Mouse (Mus musculus) CH12.LX (cell line): ENCODE data around the gene Mettl17. TPM values are rescaled to one million over a fixed set of nuclear protein-coding genes. Genes with fewer than 3 reads are reported as not detected.

Experiments
- DNase-seq: peaks from one replicate; pipeline ENCODE4 v3.0.0-alpha.2; 2013; ENCODE audit errors: extremely low read depth
- H3K27ac ChIP-seq: 2 replicates; pipeline ENCODE4 v1.5.1; 2012; ENCODE audit warnings: low read depth, mild to moderate bottlenecking, control low read depth, moderate library complexity; ENCODE audit not compliant: insufficient read depth
- H3K27me3 ChIP-seq: replicated peaks from 2 replicates; pipeline ENCODE3; 2012; ENCODE audit warnings: inconsistent platforms
- H3K36me3 ChIP-seq, 2 experiments: replicated peaks in 1 of 2; 2 replicates each; pipeline versions ENCODE3 to v1.6.1; 2012; ENCODE audit warnings: inconsistent platforms in 1 of 2, low read length in 1 of 2, mild to moderate bottlenecking in 1 of 2, mixed read lengths in 1 of 2, moderate library complexity in 1 of 2; ENCODE audit not compliant: control insufficient read depth in 1 of 2, insufficient read depth in 1 of 2
- H3K4me1 ChIP-seq, 2 experiments: 2 replicates each; pipeline ENCODE4 v1.6.1; 2012; ENCODE audit warnings: inconsistent platforms in 1 of 2, moderate library complexity in 1 of 2; ENCODE audit not compliant: insufficient read depth in 2 of 2, control insufficient read depth in 1 of 2
- H3K4me2 ChIP-seq: 2 replicates; pipeline ENCODE4 v1.6.1; 2012; ENCODE audit warnings: low read depth, mild to moderate bottlenecking, control low read depth; ENCODE audit not compliant: poor library complexity, insufficient read depth, severe bottlenecking
- H3K4me3 ChIP-seq, 3 experiments: fragments of 150-350 bp in 1 of 3; sonication (generic) in 1 of 3; replicated peaks in 1 of 3; 2 replicates each; pipeline versions ENCODE3 to v1.5.1; 2011 to 2012; ENCODE audit warnings: low read depth in 2 of 3, low read length in 2 of 3, mild to moderate bottlenecking in 2 of 3, moderate library complexity in 2 of 3, control low read depth in 1 of 3, improper control_type of control experiment in 1 of 3, inconsistent platforms in 1 of 3, mixed read lengths in 1 of 3; ENCODE audit not compliant: poor library complexity in 1 of 3
- H3K79me2 ChIP-seq: replicated peaks from 2 replicates; pipeline ENCODE4 v1.6.1; 2012; ENCODE audit warnings: mild to moderate bottlenecking, moderate library complexity; ENCODE audit not compliant: control insufficient read depth, poor library complexity, insufficient read depth, severe bottlenecking; ENCODE audit errors: extremely low read depth
- H3K9ac ChIP-seq: 2 replicates; pipeline ENCODE4 v1.6.1; 2012; ENCODE audit warnings: low read depth, mild to moderate bottlenecking, control low read depth, moderate library complexity; ENCODE audit not compliant: insufficient read depth
- H3K9me3 ChIP-seq: replicated peaks from 2 replicates; pipeline ENCODE3; 2012; ENCODE audit warnings: low read length, inconsistent platforms, mixed read lengths
- BHLHE40 ChIP-seq: IDR thresholded peaks from 2 replicates; pipeline ENCODE4 v1.6.1; 2011; ENCODE audit warnings: mild to moderate bottlenecking, low read depth, low read length, improper control_type of control experiment
- CHD1 ChIP-seq: IDR thresholded peaks from 2 replicates; pipeline ENCODE4 v1.6.1; 2012; ENCODE audit warnings: low read depth, low read length, improper control_type of control experiment, inconsistent platforms
- CHD2 ChIP-seq: IDR thresholded peaks from 2 replicates; pipeline ENCODE4 v1.6.1; 2011; ENCODE audit warnings: low read length, improper control_type of control experiment
- CTCF ChIP-seq, 2 experiments: IDR thresholded peaks in 1 of 2; conservative IDR thresholded peaks in 1 of 2; 2 replicates each; pipeline ENCODE4 v1.5.1; 2011 to 2012; ENCODE audit warnings: low read depth in 2 of 2, low read length in 2 of 2, improper control_type of control experiment in 1 of 2, inconsistent platforms in 1 of 2, mild to moderate bottlenecking in 1 of 2, moderate library complexity in 1 of 2
- ELF1 ChIP-seq: IDR thresholded peaks from 2 replicates; pipeline ENCODE4 v1.6.1; 2014; ENCODE audit warnings: low read depth, mild to moderate bottlenecking, inconsistent platforms, low read length, improper control_type of control experiment
- EP300 ChIP-seq: IDR thresholded peaks from 2 replicates; pipeline ENCODE4 v1.6.1; 2011; ENCODE audit warnings: low read length, improper control_type of control experiment
- HCFC1 ChIP-seq: IDR thresholded peaks from 2 replicates; pipeline ENCODE4 v1.6.1; 2012; ENCODE audit warnings: low read depth, mild to moderate bottlenecking, inconsistent platforms, low read length, improper control_type of control experiment
- IRF4 ChIP-seq: IDR thresholded peaks from 2 replicates; pipeline ENCODE4 v1.6.1; 2014; ENCODE audit warnings: low read depth, mild to moderate bottlenecking, inconsistent platforms, low read length, improper control_type of control experiment
- JUN ChIP-seq: IDR thresholded peaks from 2 replicates; pipeline ENCODE4 v1.6.1; 2011; ENCODE audit warnings: low read depth, mild to moderate bottlenecking, low read length, improper control_type of control experiment, moderate library complexity; ENCODE audit not compliant: insufficient read depth
- JUND ChIP-seq: conservative IDR thresholded peaks from 2 replicates; pipeline ENCODE4 v1.6.1; 2011; ENCODE audit warnings: low read depth, low read length, improper control_type of control experiment
- KAT2A ChIP-seq: IDR thresholded peaks from 2 replicates; pipeline ENCODE4 v1.6.1; 2012; ENCODE audit warnings: low read length, improper control_type of control experiment, inconsistent platforms; ENCODE audit not compliant: insufficient replicate concordance
- MAX ChIP-seq: IDR thresholded peaks from 2 replicates; pipeline ENCODE4 v1.6.1; 2011; ENCODE audit warnings: low read length, improper control_type of control experiment
- MYC ChIP-seq: IDR thresholded peaks from 2 replicates; pipeline ENCODE4 v1.6.1; 2011; ENCODE audit warnings: low read depth, mild to moderate bottlenecking, improper control_type of control experiment, low read length
- NRF1 ChIP-seq: IDR thresholded peaks from 2 replicates; pipeline ENCODE4 v1.6.1; 2014; ENCODE audit warnings: low read depth, mild to moderate bottlenecking, inconsistent platforms, low read length, improper control_type of control experiment, moderate library complexity
- PAX5 ChIP-seq: IDR thresholded peaks from 2 replicates; pipeline ENCODE4 v1.6.1; 2012; ENCODE audit warnings: low read length, inconsistent platforms, mixed read lengths
- POLR2AphosphoS2 ChIP-seq: IDR thresholded peaks from 2 replicates; pipeline ENCODE4 v1.6.1; 2011; ENCODE audit warnings: low read depth, low read length, improper control_type of control experiment
- RAD21 ChIP-seq: IDR thresholded peaks from 2 replicates; pipeline ENCODE4 v1.6.1; 2011; ENCODE audit warnings: low read depth, mild to moderate bottlenecking, low read length, improper control_type of control experiment, moderate library complexity
- RCOR1 ChIP-seq: conservative IDR thresholded peaks from 2 replicates; pipeline ENCODE4 v1.6.1; 2012; ENCODE audit warnings: low read depth, mild to moderate bottlenecking, inconsistent platforms, low read length, improper control_type of control experiment
- SIN3A ChIP-seq: IDR thresholded peaks from 2 replicates; pipeline ENCODE4 v1.6.1; 2012; ENCODE audit warnings: low read length, improper control_type of control experiment, inconsistent platforms
- SMC3 ChIP-seq: IDR thresholded peaks from 2 replicates; pipeline ENCODE4 v1.6.1; 2011; ENCODE audit warnings: low read depth, low read length, improper control_type of control experiment
- TCF12 ChIP-seq: IDR thresholded peaks from 2 replicates; pipeline ENCODE4 v1.6.1; 2014; ENCODE audit warnings: low read depth, mild to moderate bottlenecking, inconsistent platforms, low read length, improper control_type of control experiment
- USF1 ChIP-seq: IDR thresholded peaks from 2 replicates; pipeline ENCODE4 v1.6.1; 2014; ENCODE audit warnings: low read depth, mild to moderate bottlenecking, inconsistent platforms, low read length, improper control_type of control experiment
- USF2 ChIP-seq: conservative IDR thresholded peaks from 2 replicates; pipeline ENCODE4 v1.6.1; 2011; ENCODE audit warnings: low read depth, low read length, improper control_type of control experiment
- ZC3H11A ChIP-seq: IDR thresholded peaks from 2 replicates; pipeline ENCODE4 v1.6.1; 2012; ENCODE audit warnings: low read depth, mild to moderate bottlenecking, inconsistent platforms, low read length, improper control_type of control experiment
- ZKSCAN1 ChIP-seq: IDR thresholded peaks from 2 replicates; pipeline ENCODE4 v1.6.1; 2012; ENCODE audit warnings: low read depth, inconsistent platforms, low read length, improper control_type of control experiment, borderline replicate concordance
- ZMIZ1 ChIP-seq: IDR thresholded peaks from 2 replicates; pipeline ENCODE4 v1.6.1; 2012; ENCODE audit warnings: low read depth, mild to moderate bottlenecking, inconsistent platforms, low read length, improper control_type of control experiment
- ZNF384 ChIP-seq: IDR thresholded peaks from 2 replicates; pipeline ENCODE4 v1.6.1; 2012; ENCODE audit warnings: low read depth, low read length, improper control_type of control experiment, inconsistent platforms
- dilution Hi-C: fragments of 300-500 bp; cut with MboI; formaldehyde crosslinking; loops from 2 replicates; pipeline ENCODE4 v1.14.3; 2020; ENCODE audit warnings: low sequenced_read_pairs; ENCODE audit not compliant: extremely low pct_unique_long_range_greater_than_20kb, extremely low pct_ligation_motif_present
- in situ Hi-C: fragments of 300-500 bp; cut with MboI; formaldehyde crosslinking; loops from 3 replicates; pipeline ENCODE4 v1.14.3; 2019; ENCODE audit warnings: low sequenced_read_pairs, low pct_ligation_motif_present, low pct_unique_long_range_greater_than_20kb, mixed read lengths
- polyA plus RNA-seq: library from polyadenylated mRNA; unstranded; fragments of >175 nt; gene quantifications from 2 replicates; pipeline ENCODE4 v1.2.1, GENCODE M21; 2012; ENCODE audit warnings: low read depth; ENCODE audit not compliant: insufficient read length
- total RNA-seq, 2 experiments: library from RNA; depleted of rRNA; stranded (reverse); fragments of 300-350 nt in 1 of 2; fragments of >200 nt in 1 of 2; gene quantifications; 2 replicates each; pipeline ENCODE4 v1.2.3; 2012 to 2014

Gene Mettl17
- total and polyA plus RNA-seq, 3 experiments = 19.5 to 32.0 (median 26.2) TPM

DNA sequence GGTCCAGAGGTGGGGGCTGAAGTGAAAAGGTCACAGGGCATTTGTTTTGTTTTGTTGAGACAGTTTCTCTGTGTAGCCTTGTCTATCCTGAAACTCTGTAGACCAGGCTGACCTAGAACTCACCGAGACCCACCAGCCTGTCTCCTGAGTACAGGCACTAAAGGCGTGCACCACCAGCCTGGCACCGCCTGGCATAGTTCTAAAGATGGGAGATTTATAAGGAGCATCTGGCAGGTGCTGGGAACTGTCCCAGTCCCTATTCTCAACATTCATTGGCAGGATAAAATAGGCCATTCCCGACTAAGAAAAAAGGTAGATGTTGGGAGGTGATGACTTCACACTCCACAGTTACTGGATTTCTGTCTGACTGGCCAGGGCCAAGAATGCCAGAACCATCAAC lies 34.3 kb downstream of the Mettl17 start:
- DNase-seq = no peak
- TF ChIP-seq POLR2AphosphoS2 = no peak
- no peak for TF ChIP-seq JUN
- TF ChIP-seq USF1 = no peak
- TF ChIP-seq ZMIZ1 = no peak
- TF ChIP-seq PAX5 = no peak
- TF ChIP-seq CHD2 = no peak
- TF ChIP-seq MYC = no peak
- no peak for TF ChIP-seq RCOR1
- TF ChIP-seq CHD1 = no peak
- TF ChIP-seq BHLHE40 = no peak
- TF ChIP-seq IRF4 = no peak
- TF ChIP-seq ZKSCAN1 = no peak
- no peak for TF ChIP-seq KAT2A
- TF ChIP-seq ZC3H11A = no peak
- TF ChIP-seq USF2 = no peak
- no peak for TF ChIP-seq MAX
- no peak for TF ChIP-seq ELF1
- TF ChIP-seq, all 38 proteins: peak for 0
- Histone ChIP-seq H3K4me1 (peaks cover 9 to 27% of the 10 kb centered on the region in 2 experiments), H3K9me3 (no peaks in the 10 kb centered on the region), H3K27ac (no peak overlapping the region), H3K79me2 (no peaks in the 10 kb centered on the region), H3K9ac (no peak overlapping the region), H3K27me3 (peaks cover 2% of the 10 kb centered on the region), H3K4me3 (no peak overlapping the region), H3K4me2 (no peak overlapping the region), H3K36me3 (no peaks in the 10 kb centered on the region)
- dilution Hi-C loops = no loop called here
- in situ Hi-C loops = loop anchor here (25.0 kb wide), 1 partner anchor 418 kb away; the partner anchor contains the start of gene Sall2

DNA sequence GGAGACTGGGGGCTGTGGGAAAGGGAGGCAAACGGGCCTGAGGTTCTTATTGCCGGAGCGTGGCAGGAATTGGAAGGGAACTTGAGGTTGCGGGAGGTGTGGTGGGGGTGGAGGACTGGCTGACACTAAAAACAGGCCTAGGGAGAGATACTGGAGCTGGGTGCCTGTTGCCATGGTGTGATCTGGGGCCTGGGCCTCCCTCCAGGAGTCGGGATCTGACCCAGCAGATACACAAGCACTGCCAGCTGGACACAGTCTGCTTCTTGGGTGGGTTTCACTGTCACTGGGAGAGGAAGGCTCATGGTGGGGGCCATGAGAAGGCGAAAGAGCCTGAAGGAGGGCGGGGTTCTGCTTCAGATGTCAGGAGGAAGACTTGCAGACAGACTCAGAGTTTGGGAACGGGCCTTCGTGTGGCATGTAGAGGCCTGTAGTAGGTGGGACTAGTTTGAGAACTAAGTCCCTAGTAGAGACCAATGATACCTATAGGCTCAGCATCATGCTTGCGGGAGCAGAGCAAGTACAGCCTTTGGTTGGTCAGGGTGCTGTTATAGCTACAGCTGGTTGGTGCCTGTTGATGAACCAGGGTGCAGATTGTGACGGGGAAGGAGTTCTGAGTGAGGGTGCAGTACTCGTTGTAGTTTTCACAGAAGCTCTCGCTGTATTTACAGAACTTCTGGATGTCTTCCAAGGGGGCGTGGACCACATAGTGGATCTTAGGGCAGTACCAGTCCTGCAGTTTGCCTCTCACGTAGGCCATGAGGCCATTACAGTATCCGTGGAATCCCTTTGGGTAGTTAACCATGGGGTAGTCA lies 37.3 kb downstream of the Mettl17 start:
- Histone ChIP-seq H3K4me3 (no peak overlapping the region), H3K36me3 (no peaks in the 10 kb centered on the region), H3K27ac (no peak overlapping the region), H3K79me2 (no peaks in the 10 kb centered on the region), H3K9me3 (no peaks in the 10 kb centered on the region), H3K27me3 (peaks cover 2% of the 10 kb centered on the region), H3K4me1 (peaks cover 3 to 14% of the 10 kb centered on the region in 2 experiments; a peak in 3 of 4 replicates), H3K9ac (no peak overlapping the region), H3K4me2 (no peak overlapping the region)
- dilution Hi-C loops (no loop called here), in situ Hi-C loops (loop anchor here (25.0 kb wide), 1 partner anchor 415 kb away; the partner anchor contains the start of gene Sall2)
- DNase-seq = no peak
- no peak for TF ChIP-seq NRF1
- TF ChIP-seq SMC3 = no peak
- TF ChIP-seq RAD21 = no peak
- no peak for TF ChIP-seq SIN3A
- no peak for TF ChIP-seq MYC
- no peak for TF ChIP-seq CHD1
- TF ChIP-seq EP300 = no peak
- TF ChIP-seq CHD2 = no peak
- no peak for TF ChIP-seq JUND
- TF ChIP-seq PAX5 = no peak
- TF ChIP-seq ZMIZ1 = no peak
- no peak for TF ChIP-seq HCFC1
- no peak for TF ChIP-seq ZNF384
- TF ChIP-seq TCF12 = no peak
- no peak for TF ChIP-seq USF1
- TF ChIP-seq RCOR1 = no peak
- TF ChIP-seq CTCF (conservative IDR thresholded peaks at IDR 0.05 in 1 of 2, IDR thresholded peaks at IDR 0.05 in 1 of 2; ENCODE audit: low read depth in 2 of 2, low read length in 2 of 2) = no peak
